Mouse (Mus musculus) midbrain, embryonic 15.5 days (tissue): ENCODE results near the gene Fosb. TPM values are rescaled to one million over a fixed set of nuclear protein-coding genes. Genes with fewer than 3 reads are reported as not detected.

Experiments used
- ATAC-seq: fragments of 200-750 bp; cut with Nextera tagmentation; replicated peaks from 2 replicates; pipeline ENCODE4 v1.8.0; 2017; ENCODE audit warnings: moderate TSS enrichment
- H3K27ac ChIP-seq: fragments of 300-500 bp; sonication (generic); 2 replicates; pipeline ENCODE4 v1.5.1; 2015; ENCODE audit warnings: mild to moderate bottlenecking, inconsistent platforms
- H3K27me3 ChIP-seq: fragments of 300-500 bp; sonication (generic); replicated peaks from 2 replicates; pipeline ENCODE4 v1.6.1; 2015; ENCODE audit warnings: inconsistent platforms
- H3K36me3 ChIP-seq: fragments of 300-500 bp; sonication (generic); replicated peaks from 2 replicates; pipeline ENCODE4 v1.6.1; 2015; ENCODE audit warnings: inconsistent platforms
- H3K4me1 ChIP-seq: fragments of 300-500 bp; sonication (generic); 2 replicates; pipeline ENCODE4 v1.6.1; 2015; ENCODE audit warnings: inconsistent platforms
- H3K4me2 ChIP-seq: fragments of 300-500 bp; sonication (generic); 2 replicates; pipeline ENCODE4 v1.6.1; 2015; ENCODE audit warnings: inconsistent platforms, mild to moderate bottlenecking, moderate library complexity
- H3K4me3 ChIP-seq: fragments of 300-500 bp; sonication (generic); 2 replicates; pipeline ENCODE4 v1.5.1; 2015; ENCODE audit warnings: mild to moderate bottlenecking, inconsistent platforms
- H3K9ac ChIP-seq: fragments of 300-500 bp; sonication (generic); 2 replicates; pipeline ENCODE4 v1.6.1; 2015; ENCODE audit warnings: mild to moderate bottlenecking, inconsistent platforms
- H3K9me3 ChIP-seq: fragments of 300-500 bp; sonication (generic); 2 replicates; pipeline ENCODE4 v1.6.1; 2016; ENCODE audit warnings: inconsistent platforms
- WGBS: fragments of 180-500 bp; shearing (Covaris S2); methylation state at CpG from one replicate; pipeline ENCODE4 v1.1.7; 2015; ENCODE audit warnings: mixed read lengths; 5-methylcytosine and 5-hydroxymethylcytosine counted together
- polyA plus RNA-seq: library from polyadenylated mRNA; unstranded; fragments of >200 nt; fragmentation: Nextera tagmentation; extraction: Ambion mirVana; gene quantifications from 2 replicates; pipeline ENCODE4 v1.2.1, GENCODE M21; 2015

The Fosb gene
- polyA plus RNA-seq, 1 experiment from 2014 or later, result not detected

GRCm38 (mm10) chr7:19327128-19327527, 17.3 kb upstream of the Fosb start:
- Histone ChIP-seq H3K4me2 (peak overlapping the region; percentile 67), H3K27ac (peak overlapping the region; percentile 50; the same call in 1 of the 2 replicates), H3K27me3 (no peaks in the 10 kb centered on the region), H3K36me3 (no peaks in the 10 kb centered on the region), H3K4me1 (peaks cover 16% of the 10 kb centered on the region), H3K4me3 (peak overlapping the region; percentile 37), H3K9me3 (no peaks in the 10 kb centered on the region), H3K9ac (peak overlapping the region; percentile 7; the same call in 1 of the 2 replicates)
- WGBS, result under 1% methylated on average over 22 of the region's 22 CpGs
- ATAC-seq, result peak; percentile 43; the same call in 1 of the 2 replicates

- H3K4me1 ChIP-seq, result peaks cover 16% of the 10 kb centered on the region
- H3K27me3 ChIP-seq, result no peaks in the 10 kb centered on the region
- under 1% methylated on average over 19 of the region's 20 CpGs for WGBS
Measured at GRCm38 (mm10) chr7:19326359-19326758, 16.5 kb upstream of the Fosb start.

GRCm38 (mm10) chr7:19325262-19326199, 15.7 kb upstream of the Fosb start:
- H3K9me3 ChIP-seq, result no peaks in the 10 kb centered on the region
- H3K4me1 ChIP-seq, result peaks cover 18% of the 10 kb centered on the region
- no peak overlapping the region for H3K9ac ChIP-seq
- H3K36me3 ChIP-seq, result no peaks in the 10 kb centered on the region
- H3K4me3 ChIP-seq, result no peak overlapping the region
- WGBS, result 74% methylated on average over 21 of the region's 21 CpGs
- no peak for ATAC-seq
- H3K27ac ChIP-seq, result no peak overlapping the region
- H3K27me3 ChIP-seq, result no peaks in the 10 kb centered on the region
- no peak overlapping the region for H3K4me2 ChIP-seq

More at GRCm38 (mm10) chr7:19326359-19326758, 16.5 kb upstream of the Fosb start:
- 0 out of 2 replicates have a peak, but pooled peaks have one; percentile 13 for ATAC-seq
- Histone ChIP-seq H3K4me2 (peak overlapping the region; percentile 67), H3K9me3 (no peaks in the 10 kb centered on the region), H3K36me3 (no peaks in the 10 kb centered on the region), H3K9ac (no peak overlapping the region), H3K27ac (peak overlapping the region; percentile 50), H3K4me3 (peak overlapping the region; percentile 37)

GRCm38 (mm10) chr7:19324221-19324620, 14.4 kb upstream of the Fosb start:
- WGBS, result 90% methylated on average over 11 of the region's 11 CpGs
- Histone ChIP-seq H3K27ac (no peak overlapping the region), H3K27me3 (no peaks in the 10 kb centered on the region), H3K4me1 (peaks cover 28% of the 10 kb centered on the region), H3K9me3 (no peaks in the 10 kb centered on the region), H3K4me2 (no peak overlapping the region), H3K4me3 (no peak overlapping the region), H3K9ac (no peak overlapping the region), H3K36me3 (no peaks in the 10 kb centered on the region)
- ATAC-seq, result no peak

- Histone ChIP-seq H3K27ac (no peak overlapping the region), H3K9me3 (no peaks in the 10 kb centered on the region), H3K4me1 (peaks cover 26% of the 10 kb centered on the region), H3K36me3 (no peaks in the 10 kb centered on the region), H3K9ac (no peak overlapping the region), H3K27me3 (no peaks in the 10 kb centered on the region; the same call in 1 of the 2 replicates), H3K4me2 (no peak overlapping the region), H3K4me3 (no peak overlapping the region)
- 61% methylated on average over 9 of the region's 9 CpGs for WGBS
- no peak for ATAC-seq
Measured at GRCm38 (mm10) chr7:19322489-19322888, 12.6 kb upstream of the Fosb start.

- Histone ChIP-seq H3K9ac (no peak overlapping the region), H3K27me3 (no peaks in the 10 kb centered on the region; the same call in 1 of the 2 replicates), H3K36me3 (no peaks in the 10 kb centered on the region), H3K27ac (no peak overlapping the region), H3K9me3 (no peaks in the 10 kb centered on the region), H3K4me3 (no peak overlapping the region), H3K4me2 (no peak overlapping the region), H3K4me1 (peaks cover 16% of the 10 kb centered on the region)
- WGBS, result 70% methylated on average over 5 of the region's 5 CpGs
- no peak for ATAC-seq
Measured at GRCm38 (mm10) chr7:19321464-19321863, 11.6 kb upstream of the Fosb start.

GRCm38 (mm10) chr7:19320637-19321036, 10.8 kb upstream of the Fosb start:
- Histone ChIP-seq H3K27me3 (no peaks in the 10 kb centered on the region; the same call in 1 of the 2 replicates), H3K36me3 (no peaks in the 10 kb centered on the region), H3K4me3 (peak overlapping the region; percentile 50; the same call in 1 of the 2 replicates), H3K4me2 (peak overlapping the region; percentile 81), H3K27ac (no peak overlapping the region), H3K9ac (peak overlapping the region; percentile 12; the same call in 1 of the 2 replicates), H3K9me3 (no peaks in the 10 kb centered on the region), H3K4me1 (peaks cover 13% of the 10 kb centered on the region)
- 52% methylated on average over 7 of the region's 7 CpGs for WGBS
- no peak for ATAC-seq

GRCm38 (mm10) chr7:19319906-19320305, 10.1 kb upstream of the Fosb start:
- Histone ChIP-seq H3K4me1 (peaks cover 13% of the 10 kb centered on the region), H3K27ac (peak overlapping the region; percentile 64), H3K4me2 (peak overlapping the region; percentile 81), H3K36me3 (no peaks in the 10 kb centered on the region), H3K4me3 (peak overlapping the region; percentile 50), H3K9ac (peak overlapping the region; percentile 37), H3K9me3 (no peaks in the 10 kb centered on the region), H3K27me3 (no peaks in the 10 kb centered on the region; the same call in 1 of the 2 replicates)
- peak; percentile 95 for ATAC-seq
- under 1% methylated on average over 41 of the region's 41 CpGs for WGBS

- peak overlapping the region; percentile 81 for H3K4me2 ChIP-seq
- ATAC-seq, result peak; percentile 85
- peak overlapping the region; percentile 64 for H3K27ac ChIP-seq
- WGBS, result 14% methylated on average over 9 of the region's 9 CpGs
- H3K27me3 ChIP-seq, result peaks cover under 1% of the 10 kb centered on the region; the same call in 1 of the 2 replicates
- no peaks in the 10 kb centered on the region for H3K36me3 ChIP-seq
- peak overlapping the region; percentile 37 for H3K9ac ChIP-seq
- H3K9me3 ChIP-seq, result no peaks in the 10 kb centered on the region
- peak overlapping the region; percentile 50 for H3K4me3 ChIP-seq
- H3K4me1 ChIP-seq, result peaks cover 13% of the 10 kb centered on the region
Measured at GRCm38 (mm10) chr7:19319458-19319857, 9.6 kb upstream of the Fosb start.

GRCm38 (mm10) chr7:19318676-19319075, 8.8 kb upstream of the Fosb start:
- Histone ChIP-seq H3K9me3 (no peaks in the 10 kb centered on the region), H3K36me3 (no peaks in the 10 kb centered on the region), H3K4me3 (no peak overlapping the region), H3K27me3 (peaks cover 3% of the 10 kb centered on the region; the same call in 1 of the 2 replicates), H3K27ac (no peak overlapping the region), H3K4me2 (no peak overlapping the region), H3K9ac (no peak overlapping the region), H3K4me1 (peaks cover 13% of the 10 kb centered on the region)
- WGBS, result 83% methylated on average over 7 of the region's 7 CpGs
- no peak for ATAC-seq

- Histone ChIP-seq H3K4me3 (no peak overlapping the region), H3K9me3 (no peaks in the 10 kb centered on the region), H3K27me3 (peaks cover 5% of the 10 kb centered on the region; the same call in 1 of the 2 replicates), H3K4me1 (peaks cover 13% of the 10 kb centered on the region), H3K9ac (no peak overlapping the region), H3K36me3 (no peaks in the 10 kb centered on the region), H3K27ac (no peak overlapping the region), H3K4me2 (no peak overlapping the region)
- WGBS, result 80% methylated on average over 2 of the region's 2 CpGs
- no peak for ATAC-seq
Measured at GRCm38 (mm10) chr7:19318201-19318600, 8.3 kb upstream of the Fosb start.

- H3K4me2 ChIP-seq, result no peak overlapping the region
- H3K27ac ChIP-seq, result no peak overlapping the region
- H3K4me3 ChIP-seq, result no peak overlapping the region
- H3K9ac ChIP-seq, result no peak overlapping the region
- peaks cover 15% of the 10 kb centered on the region for H3K27me3 ChIP-seq
- 42% methylated on average over 14 of the region's 14 CpGs for WGBS
- H3K36me3 ChIP-seq, result no peaks in the 10 kb centered on the region
- H3K9me3 ChIP-seq, result no peaks in the 10 kb centered on the region
- no peak for ATAC-seq
- H3K4me1 ChIP-seq, result peaks cover 13% of the 10 kb centered on the region
Measured at GRCm38 (mm10) chr7:19316451-19317161, 6.8 kb upstream of the Fosb start.
